Mouse (Mus musculus): ENCODE measurements around the gene Morc3.

Morc3 gene

GRCm38 (mm10) chr16:93831627-93832395 is at the start of gene Morc3:
Gene Morc3, plus strand, starts transcription at chr16:93832121.
- peak; percentile 96 for ATAC-seq (ENCODE audit: insufficient number of reproducible peaks, low FRiP score, low TSS enrichment)

GRCm38 (mm10) chr16:93784175-93784574 is 47.7 kb upstream of the Morc3 start:
- ATAC-seq (ENCODE audit: insufficient number of reproducible peaks, low FRiP score, low TSS enrichment) = no peak

- ATAC-seq (ENCODE audit: insufficient number of reproducible peaks, low FRiP score, low TSS enrichment) = peak; percentile 68
These were observed 46.1 kb upstream of the Morc3 start for GRCm38 (mm10) chr16:93785805-93786204.

- ATAC-seq (ENCODE audit: insufficient number of reproducible peaks, low FRiP score, low TSS enrichment) = no peak
These were observed 43.5 kb upstream of the Morc3 start for GRCm38 (mm10) chr16:93788388-93788787.

- ATAC-seq (ENCODE audit: insufficient number of reproducible peaks, low FRiP score, low TSS enrichment) = no peak
These were observed 43.0 kb upstream of the Morc3 start for GRCm38 (mm10) chr16:93788881-93789280.

- ATAC-seq (ENCODE audit: insufficient number of reproducible peaks, low FRiP score, low TSS enrichment) = no peak
These were observed 41.8 kb upstream of the Morc3 start for GRCm38 (mm10) chr16:93789971-93790755.

GRCm38 (mm10) chr16:93792981-93793630 is 38.8 kb upstream of the Morc3 start:
- no peak for ATAC-seq (ENCODE audit: insufficient number of reproducible peaks, low FRiP score, low TSS enrichment)

- no peak for ATAC-seq (ENCODE audit: insufficient number of reproducible peaks, low FRiP score, low TSS enrichment)
These were observed 37.1 kb upstream of the Morc3 start for GRCm38 (mm10) chr16:93794845-93795244.

GRCm38 (mm10) chr16:93795391-93795790 is 36.5 kb upstream of the Morc3 start:
- no peak for ATAC-seq (ENCODE audit: insufficient number of reproducible peaks, low FRiP score, low TSS enrichment)

- ATAC-seq (ENCODE audit: insufficient number of reproducible peaks, low FRiP score, low TSS enrichment) = peak; percentile 54
These were observed 34.7 kb upstream of the Morc3 start for GRCm38 (mm10) chr16:93797021-93797840.

GRCm38 (mm10) chr16:93797841-93798492 is 34.0 kb upstream of the Morc3 start:
- peak; percentile 52; the same call in 1 of the 2 replicates for ATAC-seq (ENCODE audit: insufficient number of reproducible peaks, low FRiP score, low TSS enrichment)

- ATAC-seq (ENCODE audit: insufficient number of reproducible peaks, low FRiP score, low TSS enrichment) = no peak
These were observed 33.3 kb upstream of the Morc3 start for GRCm38 (mm10) chr16:93798623-93799022.

GRCm38 (mm10) chr16:93799071-93799470 is 32.9 kb upstream of the Morc3 start:
- no peak for ATAC-seq (ENCODE audit: insufficient number of reproducible peaks, low FRiP score, low TSS enrichment)

- no peak for ATAC-seq (ENCODE audit: insufficient number of reproducible peaks, low FRiP score, low TSS enrichment)
These were observed 32.0 kb upstream of the Morc3 start for GRCm38 (mm10) chr16:93799936-93800335.

GRCm38 (mm10) chr16:93807167-93807566 is 24.8 kb upstream of the Morc3 start:
- no peak for ATAC-seq (ENCODE audit: insufficient number of reproducible peaks, low FRiP score, low TSS enrichment)

- ATAC-seq (ENCODE audit: insufficient number of reproducible peaks, low FRiP score, low TSS enrichment) = no peak
These were observed 23.9 kb upstream of the Morc3 start for GRCm38 (mm10) chr16:93807961-93808554.

GRCm38 (mm10) chr16:93815856-93816736 is 15.8 kb upstream of the Morc3 start:
- ATAC-seq (ENCODE audit: insufficient number of reproducible peaks, low FRiP score, low TSS enrichment) = no peak

GRCm38 (mm10) chr16:93816861-93817260 is 15.1 kb upstream of the Morc3 start:
- no peak for ATAC-seq (ENCODE audit: insufficient number of reproducible peaks, low FRiP score, low TSS enrichment)

All from cerebellum, adult (tissue).